Mouse (Mus musculus) intestine, embryonic 16.5 days (tissue): ENCODE results near the gene Nf1. TPM values are rescaled to one million over a fixed set of nuclear protein-coding genes. Genes with fewer than 3 reads are reported as not detected.

Experiments
- ATAC-seq: fragments of 200-750 bp; cut with Nextera tagmentation; 2 replicates; pipeline ENCODE4 v1.8.0; 2017; ENCODE audit warnings: moderate TSS enrichment, moderate library complexity
- H3K27ac ChIP-seq: fragments of 300-500 bp; sonication (generic); 2 replicates; pipeline ENCODE4 v1.5.1; 2014; ENCODE audit warnings: mild to moderate bottlenecking, low read length
- H3K27me3 ChIP-seq: fragments of 300-500 bp; sonication (generic); replicated peaks from 2 replicates; pipeline ENCODE4 v1.6.1; 2014; ENCODE audit warnings: low read length, control low read depth, mixed read lengths; ENCODE audit not compliant: control insufficient read depth, insufficient read depth
- H3K36me3 ChIP-seq: fragments of 300-500 bp; sonication (generic); 2 replicates; pipeline ENCODE4 v1.6.1; 2014; ENCODE audit warnings: low read length, control low read depth; ENCODE audit not compliant: control insufficient read depth, insufficient read depth
- H3K4me1 ChIP-seq: fragments of 300-500 bp; sonication (generic); 2 replicates; pipeline ENCODE4 v1.6.1; 2014; ENCODE audit warnings: low read length, control low read depth, mixed read lengths; ENCODE audit not compliant: control insufficient read depth, insufficient read depth
- H3K4me2 ChIP-seq: fragments of 300-500 bp; sonication (generic); 2 replicates; pipeline ENCODE4 v1.6.1; 2014; ENCODE audit warnings: low read depth, low read length, control low read depth
- H3K4me3 ChIP-seq: fragments of 300-500 bp; sonication (generic); 2 replicates; pipeline ENCODE4 v1.5.1; 2014; ENCODE audit warnings: mild to moderate bottlenecking, low read length
- H3K9ac ChIP-seq: fragments of 300-500 bp; sonication (generic); 2 replicates; pipeline ENCODE4 v1.6.1; 2014; ENCODE audit warnings: low read depth, low read length
- H3K9me3 ChIP-seq: fragments of 300-500 bp; sonication (generic); 2 replicates; pipeline ENCODE4 v1.6.1; 2016; ENCODE audit warnings: low read length, control low read depth; ENCODE audit not compliant: control insufficient read depth
- WGBS: fragments of 180-500 bp; shearing (Covaris S2); extraction: QIAGEN DNeasy Blood & Tissue Kit; methylation state at CpG from one replicate; pipeline ENCODE4 v1.1.7; 2014; 5-methylcytosine and 5-hydroxymethylcytosine counted together
- polyA plus RNA-seq: library from polyadenylated mRNA; unstranded; fragments of >200 nt; fragmentation: Nextera tagmentation; extraction: Ambion mirVana; gene quantifications from 2 replicates; pipeline ENCODE4 v1.2.1, GENCODE M21; 2015

Gene Nf1
- polyA plus RNA-seq, 1 experiment from 2014 or later: 3.0 TPM

- Histone ChIP-seq H3K4me2 (no peak overlapping the region), H3K27ac (no peak overlapping the region), H3K9ac (no peak overlapping the region), H3K4me3 (no peak overlapping the region), H3K9me3 (no peaks in the 10 kb centered on the region), H3K36me3 (no peaks in the 10 kb centered on the region), H3K27me3 (no peaks in the 10 kb centered on the region), H3K4me1 (no peaks in the 10 kb centered on the region; the same call in 1 of the 2 replicates)
- 62% methylated on average over 6 of the region's 6 CpGs for WGBS
- ATAC-seq: no peak
Measured at GRCm38 (mm10) chr11:79519299-79519698, 179.8 kb downstream of the Nf1 start.

GRCm38 (mm10) chr11:79519878-79520291 is 180.4 kb downstream of the Nf1 start:
- Histone ChIP-seq H3K36me3 (no peaks in the 10 kb centered on the region), H3K9me3 (no peaks in the 10 kb centered on the region), H3K9ac (no peak overlapping the region), H3K27me3 (no peaks in the 10 kb centered on the region), H3K4me2 (no peak overlapping the region), H3K27ac (no peak overlapping the region), H3K4me3 (no peak overlapping the region), H3K4me1 (no peaks in the 10 kb centered on the region; the same call in 1 of the 2 replicates)
- WGBS: 80% methylated on average over 1 of the region's 1 CpGs
- no peak for ATAC-seq

GRCm38 (mm10) chr11:79520772-79521171 is 181.3 kb downstream of the Nf1 start:
- Histone ChIP-seq H3K4me3 (no peak overlapping the region), H3K27me3 (no peaks in the 10 kb centered on the region), H3K27ac (no peak overlapping the region), H3K4me1 (no peaks in the 10 kb centered on the region), H3K9me3 (no peaks in the 10 kb centered on the region), H3K36me3 (no peaks in the 10 kb centered on the region), H3K4me2 (no peak overlapping the region), H3K9ac (no peak overlapping the region)
- ATAC-seq: no peak

GRCm38 (mm10) chr11:79521930-79522329 is 182.4 kb downstream of the Nf1 start:
- no peaks in the 10 kb centered on the region for H3K36me3 ChIP-seq
- H3K27me3 ChIP-seq: no peaks in the 10 kb centered on the region
- no peak for ATAC-seq
- H3K27ac ChIP-seq: no peak overlapping the region
- H3K4me3 ChIP-seq: no peak overlapping the region
- H3K4me1 ChIP-seq: no peaks in the 10 kb centered on the region
- no peaks in the 10 kb centered on the region for H3K9me3 ChIP-seq
- H3K9ac ChIP-seq: no peak overlapping the region
- H3K4me2 ChIP-seq: no peak overlapping the region

- Histone ChIP-seq H3K4me1 (no peaks in the 10 kb centered on the region), H3K4me3 (no peak overlapping the region), H3K4me2 (no peak overlapping the region), H3K9ac (no peak overlapping the region), H3K27ac (no peak overlapping the region), H3K9me3 (no peaks in the 10 kb centered on the region), H3K27me3 (no peaks in the 10 kb centered on the region), H3K36me3 (no peaks in the 10 kb centered on the region; the same call in 1 of the 2 replicates)
- 67% methylated on average over 1 of the region's 1 CpGs for WGBS
- ATAC-seq: no peak
Measured at GRCm38 (mm10) chr11:79522944-79523343, 183.5 kb downstream of the Nf1 start.

- Histone ChIP-seq H3K36me3 (no peaks in the 10 kb centered on the region; the same call in 1 of the 2 replicates), H3K27ac (no peak within 1 kb of the TSS), H3K9ac (no peak within 1 kb of the TSS), H3K9me3 (no peaks in the 10 kb centered on the region), H3K4me3 (no peak within 1 kb of the TSS), H3K27me3 (no peaks in the 10 kb centered on the region), H3K4me1 (no peaks in the 10 kb centered on the region), H3K4me2 (no peak within 1 kb of the TSS)
- ATAC-seq: no peak
- 69% methylated on average over 10 of the region's 10 CpGs for WGBS
Measured at GRCm38 (mm10) chr11:79523560-79524309, 184.2 kb downstream of the Nf1 start, which contains the start of gene Evi2b. Gene Evi2b (minus strand): TSS chr11:79523762.

GRCm38 (mm10) chr11:79524310-79524575 is 184.8 kb downstream of the Nf1 start:
- Histone ChIP-seq H3K9ac (no peak overlapping the region), H3K27ac (no peak overlapping the region), H3K4me2 (no peak overlapping the region), H3K36me3 (no peaks in the 10 kb centered on the region; the same call in 1 of the 2 replicates), H3K4me3 (no peak overlapping the region), H3K27me3 (no peaks in the 10 kb centered on the region), H3K9me3 (no peaks in the 10 kb centered on the region), H3K4me1 (no peaks in the 10 kb centered on the region)
- 74% methylated on average over 1 of the region's 1 CpGs for WGBS
- ATAC-seq: no peak

- no peaks in the 10 kb centered on the region for H3K4me1 ChIP-seq
- H3K27me3 ChIP-seq: no peaks in the 10 kb centered on the region
- H3K27ac ChIP-seq: peak overlapping the region; percentile 41; the same call in 1 of the 2 replicates
- H3K4me2 ChIP-seq: no peak overlapping the region
- no peaks in the 10 kb centered on the region for H3K9me3 ChIP-seq
- no peak for ATAC-seq
- H3K4me3 ChIP-seq: no peak overlapping the region
- no peak overlapping the region for H3K9ac ChIP-seq
- WGBS: 84% methylated on average over 3 of the region's 3 CpGs
- H3K36me3 ChIP-seq: no peaks in the 10 kb centered on the region; the same call in 1 of the 2 replicates
Measured at GRCm38 (mm10) chr11:79526549-79526948, 187.1 kb downstream of the Nf1 start.

GRCm38 (mm10) chr11:79527015-79527738 is 187.7 kb downstream of the Nf1 start:
- Histone ChIP-seq H3K4me1 (no peaks in the 10 kb centered on the region), H3K9me3 (no peaks in the 10 kb centered on the region), H3K4me2 (no peak overlapping the region), H3K9ac (no peak overlapping the region), H3K4me3 (no peak overlapping the region), H3K36me3 (no peaks in the 10 kb centered on the region; the same call in 1 of the 2 replicates), H3K27me3 (no peaks in the 10 kb centered on the region), H3K27ac (peak overlapping the region; percentile 41; the same call in 1 of the 2 replicates)
- ATAC-seq: no peak
- WGBS: 69% methylated on average over 15 of the region's 15 CpGs
